Mouse (Mus musculus): ENCODE results near the gene Cpt1a.
A peak's percentile ranks its signal among the peaks of the same experiment; 100 is the strongest.

The Cpt1a gene

GRCm38 (mm10) chr19:3373380-3373779 lies 51.2 kb downstream of the Cpt1a start:
- DNase-seq: no peak

- no peak for DNase-seq
Measured at GRCm38 (mm10) chr19:3374028-3374427, 51.9 kb downstream of the Cpt1a start.

GRCm38 (mm10) chr19:3375945-3376495 lies 53.9 kb downstream of the Cpt1a start:
- DNase-seq: no peak

GRCm38 (mm10) chr19:3376966-3377715 lies 55.0 kb downstream of the Cpt1a start:
- DNase-seq: no peak

GRCm38 (mm10) chr19:3378614-3379013 lies 56.5 kb downstream of the Cpt1a start:
- no peak for DNase-seq

- no peak for DNase-seq
Measured at GRCm38 (mm10) chr19:3388061-3388460, 65.9 kb downstream of the Cpt1a start.

GRCm38 (mm10) chr19:3388629-3389057 lies 66.5 kb downstream of the Cpt1a start, which contains the start of gene Tesmin:
Gene Tesmin, plus strand, starts transcription at chr19:3388857.
- DNase-seq: peak; percentile 78 to 88

- peak; percentile 79 to 90 for DNase-seq
Measured at GRCm38 (mm10) chr19:3389089-3389488, 67.0 kb downstream of the Cpt1a start.

- no peak for DNase-seq
Measured at GRCm38 (mm10) chr19:3392384-3392783, 70.2 kb downstream of the Cpt1a start.

GRCm38 (mm10) chr19:3394216-3394615 lies 72.1 kb downstream of the Cpt1a start:
- DNase-seq: no peak

GRCm38 (mm10) chr19:3400057-3400456 lies 77.9 kb downstream of the Cpt1a start:
- DNase-seq: no peak

- DNase-seq: no peak
Measured at GRCm38 (mm10) chr19:3401504-3401903, 79.4 kb downstream of the Cpt1a start.

GRCm38 (mm10) chr19:3401943-3402342 lies 79.8 kb downstream of the Cpt1a start:
- DNase-seq: no peak

- no peak for DNase-seq
Measured at GRCm38 (mm10) chr19:3402390-3402789, 80.3 kb downstream of the Cpt1a start.

GRCm38 (mm10) chr19:3404030-3404429 lies 81.9 kb downstream of the Cpt1a start:
- DNase-seq: no peak

- no peak for DNase-seq
Measured at GRCm38 (mm10) chr19:3405531-3406281, 83.6 kb downstream of the Cpt1a start.

GRCm38 (mm10) chr19:3414268-3414733 lies 92.2 kb downstream of the Cpt1a start, which contains the start of gene Gal:
Gene Gal, minus strand, starts transcription at chr19:3414544.
- peak in 1 of 2 experiments; percentile 5 for DNase-seq

- DNase-seq: no peak
Measured at GRCm38 (mm10) chr19:3419251-3419650, 97.1 kb downstream of the Cpt1a start.

- DNase-seq: no peak
Measured at GRCm38 (mm10) chr19:3422488-3422887, 100.4 kb downstream of the Cpt1a start.

- DNase-seq: no peak
Measured at GRCm38 (mm10) chr19:3422981-3423380, 100.8 kb downstream of the Cpt1a start.

GRCm38 (mm10) chr19:3424214-3424613 lies 102.1 kb downstream of the Cpt1a start:
- DNase-seq: no peak

GRCm38 (mm10) chr19:3428057-3428830 lies 106.1 kb downstream of the Cpt1a start:
- no peak for DNase-seq

Measured in spleen, adult 18-20 months (tissue).